Comparison of ENCODE assay signal across 13 mouse cellular contexts in the genomic region with DNA sequence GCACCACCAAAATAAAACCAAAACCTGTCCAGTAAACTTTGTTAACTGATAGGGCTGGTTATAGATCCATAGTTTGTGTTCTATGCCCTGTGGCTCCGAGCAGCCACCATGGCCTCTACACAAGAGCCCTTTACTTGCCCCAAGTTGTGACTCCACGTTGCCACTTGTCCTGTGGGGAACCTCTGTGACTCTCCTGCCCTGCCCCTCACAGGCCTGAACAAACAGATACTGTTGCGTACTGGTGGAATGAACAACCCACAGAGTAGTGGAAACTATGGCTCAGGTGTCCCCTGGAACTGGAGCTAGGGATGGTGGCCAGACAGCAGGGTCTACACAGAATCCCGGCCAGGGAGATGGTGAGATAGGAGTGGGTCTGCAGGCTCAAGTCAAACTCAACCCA. TPM values are rescaled to one million over a fixed set of nuclear protein-coding genes. Genes with fewer than 3 reads are reported as not detected.
DNase-seq lines count a peak whose midpoint lies in the region; ATAC-seq lines count a peak whose summit lies in the region.
"Had no signal": no experiment of that assay in that cellular context is flagged by ENCODE, and none has a peak within 500 bp of the region (broad histone marks: within the 10 kb centered on the region; RNA-seq: fewer than 3 reads in every experiment).

No protein-coding gene starts in this region.

- no peak for ATAC-seq in heart, embryonic 15.5 days (replicated peaks; ENCODE audit: insufficient number of reproducible peaks, insufficient read depth, low FRiP score, low read depth)
- no peak for ATAC-seq in lung, embryonic 16.5 days (ENCODE audit: low read depth)
- no peak for ATAC-seq in limb, embryonic 15.5 days (ENCODE audit: insufficient number of reproducible peaks, low FRiP score, low TSS enrichment, low read depth)
- ATAC-seq: forebrain, postnatal 0 days had no signal

- 72% methylated on average over 4 of the region's 4 CpGs for WGBS in heart, embryonic 15.5 days
- 55% methylated on average over 4 of the region's 4 CpGs for WGBS in lung, embryonic 16.5 days
- 75% methylated on average over 4 of the region's 4 CpGs for WGBS in limb, embryonic 15.5 days

- no peaks in the 10 kb centered on the region for H3K9me3 ChIP-seq in heart, embryonic 15.5 days (replicated peaks)
- no peaks in the 10 kb centered on the region for H3K9me3 ChIP-seq in lung, embryonic 16.5 days (ENCODE audit: control insufficient read depth, low read length)
- no peaks in the 10 kb centered on the region for H3K9me3 ChIP-seq in limb, embryonic 15.5 days

- no peak overlapping the region for H3K9ac ChIP-seq in heart, embryonic 15.5 days
- H3K9ac ChIP-seq in lung, embryonic 16.5 days (ENCODE audit: low read length) = no peak overlapping the region
- no peak overlapping the region for H3K9ac ChIP-seq in limb, embryonic 15.5 days
- H3K9ac ChIP-seq: forebrain, postnatal 0 days had no signal

- H3K36me3 ChIP-seq in heart, embryonic 15.5 days = no peaks in the 10 kb centered on the region
- H3K36me3 ChIP-seq in lung, embryonic 16.5 days (ENCODE audit: control insufficient read depth, insufficient read depth, low read length) = no peaks in the 10 kb centered on the region
- no peaks in the 10 kb centered on the region for H3K36me3 ChIP-seq in limb, embryonic 15.5 days

- no peaks in the 10 kb centered on the region for H3K27me3 ChIP-seq in heart, embryonic 15.5 days
- no peaks in the 10 kb centered on the region for H3K27me3 ChIP-seq in lung, embryonic 16.5 days (ENCODE audit: control insufficient read depth, insufficient read depth, low read depth, low read length)
- no peaks in the 10 kb centered on the region for H3K27me3 ChIP-seq in limb, embryonic 15.5 days

- H3K4me1 ChIP-seq in heart, embryonic 15.5 days (replicated peaks) = peaks cover 45% of the 10 kb centered on the region
- peaks cover 42% of the 10 kb centered on the region for H3K4me1 ChIP-seq in lung, embryonic 16.5 days (replicated peaks; ENCODE audit: control insufficient read depth, insufficient read depth, low read length)
- peaks cover 27% of the 10 kb centered on the region for H3K4me1 ChIP-seq in limb, embryonic 15.5 days

- no peak overlapping the region for H3K4me3 ChIP-seq in heart, embryonic 15.5 days
- H3K4me3 ChIP-seq in lung, embryonic 16.5 days (ENCODE audit: low read length) = no peak overlapping the region
- H3K4me3 ChIP-seq in limb, embryonic 15.5 days = no peak overlapping the region

- no peak overlapping the region for H3K4me2 ChIP-seq in heart, embryonic 15.5 days
- no peak overlapping the region for H3K4me2 ChIP-seq in lung, embryonic 16.5 days (ENCODE audit: low read depth, low read length)
- H3K4me2 ChIP-seq in limb, embryonic 15.5 days = no peak overlapping the region

- no peak for DNase-seq in heart, adult 9 months (ENCODE audit: low spot score in 2 of 2)
- DNase-seq in lung, postnatal 10 days = no peak
- no peak for DNase-seq in urinary bladder, postnatal 4 days (ENCODE audit: low spot score in 2 of 2)
- DNase-seq in thymus, adult 18-20 months = no peak
- no peak for DNase-seq in cerebellum, adult 11 months
- DNase-seq: adrenal gland, postnatal 36 days; cerebellum, adult 18-20 months; forebrain, postnatal 0 days; thymus, postnatal 14 days had no signal

- H3K27ac ChIP-seq in heart, embryonic 15.5 days = peak overlapping the region; percentile 88
- H3K27ac ChIP-seq in lung, embryonic 16.5 days (ENCODE audit: low read length) = peak overlapping the region; percentile 98
- H3K27ac ChIP-seq in limb, embryonic 15.5 days = peak overlapping the region; percentile 77

RNA-seq across cellular contexts. Expression of gene Lama5, which starts 10.1 kb away (rescaled TPM):
- 21.9 and 29.1 TPM in 2 replicates for polyA plus RNA-seq in heart, embryonic 15.5 days (2015; fragmentation: Nextera tagmentation; extraction: Ambion mirVana)
- 102 and 112 TPM in 2 replicates for polyA plus RNA-seq in lung, embryonic 16.5 days (2015; fragmentation: Nextera tagmentation; extraction: Ambion mirVana)
- polyA plus RNA-seq in limb, embryonic 15.5 days (2015; fragmentation: Nextera tagmentation; extraction: Ambion mirVana) = 24.5 and 25.9 TPM in 2 replicates

RNA-seq across cellular contexts. Expression of gene Rps21, which starts 21.4 kb away (rescaled TPM):
- polyA plus RNA-seq in heart, embryonic 15.5 days (2015; fragmentation: Nextera tagmentation; extraction: Ambion mirVana) = 259 and 352 TPM in 2 replicates
- 455 and 526 TPM in 2 replicates for polyA plus RNA-seq in lung, embryonic 16.5 days (2015; fragmentation: Nextera tagmentation; extraction: Ambion mirVana)
- 429 and 600 TPM in 2 replicates for polyA plus RNA-seq in limb, embryonic 15.5 days (2015; fragmentation: Nextera tagmentation; extraction: Ambion mirVana)

RNA-seq across cellular contexts. Expression of gene Cables2, which starts 37.5 kb away (rescaled TPM):
- 8.4 and 10.5 TPM in 2 replicates for polyA plus RNA-seq in heart, embryonic 15.5 days (2015; fragmentation: Nextera tagmentation; extraction: Ambion mirVana)
- polyA plus RNA-seq in lung, embryonic 16.5 days (2015; fragmentation: Nextera tagmentation; extraction: Ambion mirVana) = 6.3 and 8.4 TPM in 2 replicates
- polyA plus RNA-seq in limb, embryonic 15.5 days (2015; fragmentation: Nextera tagmentation; extraction: Ambion mirVana) = 9.3 and 12.5 TPM in 2 replicates

RNA-seq across cellular contexts. Expression of gene Rbbp8nl, which starts 53.9 kb away (rescaled TPM):
- 0.06 and 0.28 TPM in 2 replicates for polyA plus RNA-seq in heart, embryonic 15.5 days (2015; fragmentation: Nextera tagmentation; extraction: Ambion mirVana)
- 2.7 and 2.8 TPM in 2 replicates for polyA plus RNA-seq in lung, embryonic 16.5 days (2015; fragmentation: Nextera tagmentation; extraction: Ambion mirVana)
- polyA plus RNA-seq in limb, embryonic 15.5 days (2015; fragmentation: Nextera tagmentation; extraction: Ambion mirVana) = 2.0 and 2.3 TPM in 2 replicates
- polyA plus RNA-seq: forebrain, postnatal 0 days; neural tube, embryonic 11.5 days had no signal
